Mouse (Mus musculus): Measurements from ENCODE around the gene Ldah. TPM values are rescaled to one million over a fixed set of nuclear protein-coding genes. Genes with fewer than 3 reads are reported as not detected.

The Ldah gene
- polyA plus RNA-seq, 1 experiment from 2014 or later, result 67.0 TPM

- DNase-seq (ENCODE audit: low spot score) (no peak), ATAC-seq (ENCODE audit: low FRiP score) (peak; percentile 47; the same call in 1 of the 2 replicates)
- Histone ChIP-seq H3K9ac (peak within 1 kb of the TSS; percentile 31; the same call in 1 of the 2 replicates), H3K27ac (no peak within 1 kb of the TSS), H3K36me3 (replicated peaks; ENCODE audit: control insufficient read depth, insufficient read depth) (no peaks in the 10 kb centered on the region), H3K27me3 (ENCODE audit: control insufficient read depth, insufficient read depth, low read length) (peaks cover 92% of the 10 kb centered on the region), H3K4me2 (replicated peaks) (peak within 1 kb of the TSS; percentile 78), H3K4me3 (replicated peaks; ENCODE audit: low read length) (peak within 1 kb of the TSS; percentile 42), H3K4me1 (replicated peaks; ENCODE audit: control insufficient read depth, insufficient read depth, low read length) (peaks cover 16% of the 10 kb centered on the region), H3K9me3 (ENCODE audit: control insufficient read depth, low read length) (no peaks in the 10 kb centered on the region)
- under 1% methylated on average over 51 of the region's 53 CpGs for WGBS
Measured at GRCm38 (mm10) chr12:8301841-8302431, 94.0 kb downstream of the Ldah start, which contains the start of gene Gdf7. TSS of gene Gdf7 (minus strand) at chr12:8301954.

- no peaks in the 10 kb centered on the region for H3K36me3 ChIP-seq (replicated peaks; ENCODE audit: control insufficient read depth, insufficient read depth)
- H3K27ac ChIP-seq, result no peak overlapping the region
- ATAC-seq (ENCODE audit: low FRiP score) (no peak), DNase-seq (ENCODE audit: low spot score) (no peak)
- H3K27me3 ChIP-seq (ENCODE audit: control insufficient read depth, insufficient read depth, low read length), result peaks cover 59% of the 10 kb centered on the region
- no peak overlapping the region for H3K4me2 ChIP-seq (replicated peaks)
- H3K9ac ChIP-seq, result no peak overlapping the region
- no peak overlapping the region for H3K4me3 ChIP-seq (replicated peaks; ENCODE audit: low read length)
- H3K9me3 ChIP-seq (ENCODE audit: control insufficient read depth, low read length), result no peaks in the 10 kb centered on the region
- 35% methylated on average over 2 of the region's 2 CpGs for WGBS
- H3K4me1 ChIP-seq (replicated peaks; ENCODE audit: control insufficient read depth, insufficient read depth, low read length), result peaks cover 10% of the 10 kb centered on the region; the same call in 1 of the 2 replicates
Measured at GRCm38 (mm10) chr12:8305258-8305657, 97.4 kb downstream of the Ldah start.

- ATAC-seq (ENCODE audit: low FRiP score), result peak; percentile 44; the same call in 1 of the 2 replicates
- no peak overlapping the region for H3K27ac ChIP-seq
- H3K4me1 ChIP-seq (replicated peaks; ENCODE audit: control insufficient read depth, insufficient read depth, low read length), result peaks cover 7% of the 10 kb centered on the region; the same call in 1 of the 2 replicates
- peaks cover 52% of the 10 kb centered on the region for H3K27me3 ChIP-seq (ENCODE audit: control insufficient read depth, insufficient read depth, low read length)
- WGBS, result 1% methylated on average over 5 of the region's 5 CpGs
- no peaks in the 10 kb centered on the region for H3K9me3 ChIP-seq (ENCODE audit: control insufficient read depth, low read length)
- H3K36me3 ChIP-seq (replicated peaks; ENCODE audit: control insufficient read depth, insufficient read depth), result no peaks in the 10 kb centered on the region
- no peak overlapping the region for H3K4me3 ChIP-seq (replicated peaks; ENCODE audit: low read length)
- no peak overlapping the region for H3K4me2 ChIP-seq (replicated peaks)
- no peak overlapping the region for H3K9ac ChIP-seq
- peak; percentile 88 for DNase-seq (ENCODE audit: low spot score)
Measured at GRCm38 (mm10) chr12:8306432-8306831, 98.5 kb downstream of the Ldah start.

- Histone ChIP-seq H3K27me3 (ENCODE audit: control insufficient read depth, insufficient read depth, low read length) (peaks cover 51% of the 10 kb centered on the region), H3K9ac (no peak overlapping the region), H3K4me3 (replicated peaks; ENCODE audit: low read length) (no peak overlapping the region), H3K4me2 (replicated peaks) (no peak overlapping the region), H3K27ac (no peak overlapping the region), H3K9me3 (ENCODE audit: control insufficient read depth, low read length) (no peaks in the 10 kb centered on the region), H3K36me3 (replicated peaks; ENCODE audit: control insufficient read depth, insufficient read depth) (no peaks in the 10 kb centered on the region), H3K4me1 (replicated peaks; ENCODE audit: control insufficient read depth, insufficient read depth, low read length) (0 out of 2 replicates have a peak, but pooled peaks cover 3% of the 10 kb centered on the region)
- no peak for ATAC-seq (ENCODE audit: low FRiP score)
- no peak for DNase-seq (ENCODE audit: low spot score)
- 71% methylated on average over 1 of the region's 1 CpGs for WGBS
Measured at GRCm38 (mm10) chr12:8306910-8307309, 99.0 kb downstream of the Ldah start.

DNA sequence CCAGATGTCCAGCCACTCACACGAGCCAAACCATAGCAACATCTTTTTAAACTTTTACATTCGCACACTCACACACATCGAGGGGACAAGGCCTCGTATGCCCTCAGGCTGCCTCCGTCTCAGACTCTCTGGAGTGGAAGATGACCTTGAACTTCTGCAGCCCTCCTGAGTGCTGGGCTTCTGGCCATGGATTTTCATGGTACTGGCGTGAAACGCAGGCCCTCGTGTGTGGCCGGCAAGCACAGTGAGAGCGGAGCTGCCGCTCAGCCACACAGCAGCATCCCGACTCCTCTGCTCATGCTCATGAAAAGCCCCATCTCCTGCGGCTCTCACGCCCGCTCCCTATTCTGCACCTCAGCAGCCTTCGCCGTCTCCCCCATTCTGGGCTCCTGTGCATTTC lies 103.1 kb downstream of the Ldah start:
- no peak overlapping the region for H3K9ac ChIP-seq
- 0 out of 2 replicates have a peak overlapping the region, but pooled peaks have one; percentile 10 for H3K4me2 ChIP-seq (replicated peaks)
- H3K36me3 ChIP-seq (replicated peaks; ENCODE audit: control insufficient read depth, insufficient read depth), result no peaks in the 10 kb centered on the region
- no peak overlapping the region for H3K27ac ChIP-seq
- peaks cover 16% of the 10 kb centered on the region for H3K27me3 ChIP-seq (ENCODE audit: control insufficient read depth, insufficient read depth, low read length)
- H3K4me1 ChIP-seq (replicated peaks; ENCODE audit: control insufficient read depth, insufficient read depth, low read length), result peaks cover 15% of the 10 kb centered on the region
- H3K4me3 ChIP-seq (replicated peaks; ENCODE audit: low read length), result no peak overlapping the region
- ATAC-seq (ENCODE audit: low FRiP score), result no peak
- H3K9me3 ChIP-seq (ENCODE audit: control insufficient read depth, low read length), result no peaks in the 10 kb centered on the region
- DNase-seq (ENCODE audit: low spot score), result no peak
- 37% methylated on average over 17 of the region's 17 CpGs for WGBS

- WGBS, result 95% methylated on average over 4 of the region's 4 CpGs
- no peaks in the 10 kb centered on the region for H3K36me3 ChIP-seq (replicated peaks; ENCODE audit: control insufficient read depth, insufficient read depth)
- DNase-seq (ENCODE audit: low spot score), result no peak
- H3K9me3 ChIP-seq (ENCODE audit: control insufficient read depth, low read length), result no peaks in the 10 kb centered on the region
- H3K27ac ChIP-seq, result no peak overlapping the region
- H3K4me2 ChIP-seq (replicated peaks), result no peak overlapping the region
- no peak for ATAC-seq (ENCODE audit: low FRiP score)
- no peak overlapping the region for H3K9ac ChIP-seq
- peaks cover 12% of the 10 kb centered on the region for H3K27me3 ChIP-seq (ENCODE audit: control insufficient read depth, insufficient read depth, low read length)
- H3K4me1 ChIP-seq (replicated peaks; ENCODE audit: control insufficient read depth, insufficient read depth, low read length), result peaks cover 15% of the 10 kb centered on the region
- no peak overlapping the region for H3K4me3 ChIP-seq (replicated peaks; ENCODE audit: low read length)
Measured at GRCm38 (mm10) chr12:8312266-8312665, 104.4 kb downstream of the Ldah start.

DNA sequence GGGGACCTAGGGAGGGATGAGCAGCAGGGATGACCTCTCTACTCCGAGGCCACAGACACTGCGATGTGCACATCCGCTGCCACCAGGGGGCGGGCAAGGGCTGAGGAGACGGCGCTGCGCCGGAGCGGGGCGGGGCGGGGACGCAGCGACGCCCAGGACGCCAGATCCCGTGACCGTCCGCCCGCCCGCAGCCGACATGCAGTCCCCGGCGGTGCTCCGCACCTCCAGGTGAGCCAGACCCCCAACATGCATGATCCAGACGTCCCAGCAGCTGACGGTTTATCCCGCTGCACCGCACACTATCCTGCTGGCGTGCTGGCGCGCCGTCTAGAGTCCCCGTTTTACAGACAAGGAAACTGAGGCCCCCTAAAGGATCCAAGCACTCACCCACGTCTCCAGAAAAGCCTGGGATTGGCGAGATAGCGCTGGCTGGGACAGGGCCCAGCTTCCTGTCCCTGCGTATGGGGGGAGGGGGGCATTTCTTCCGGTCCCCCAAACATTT lies 105.4 kb downstream of the Ldah start, which contains the start of gene Hs1bp3:
TSS of gene Hs1bp3 (plus strand) at position 163 of the 502 bp plus-strand sequence.
- WGBS, result under 1% methylated on average over 38 of the region's 38 CpGs
- H3K27me3 ChIP-seq (ENCODE audit: control insufficient read depth, insufficient read depth, low read length), result peaks cover 12% of the 10 kb centered on the region
- DNase-seq (ENCODE audit: low spot score), result peak; percentile 91
- H3K36me3 ChIP-seq (replicated peaks; ENCODE audit: control insufficient read depth, insufficient read depth), result peaks cover 2% of the 10 kb centered on the region; the same call in 1 of the 2 replicates
- H3K9me3 ChIP-seq (ENCODE audit: control insufficient read depth, low read length), result no peaks in the 10 kb centered on the region
- peak; percentile 91 for ATAC-seq (ENCODE audit: low FRiP score)
- peak within 1 kb of the TSS; percentile 65 for H3K4me3 ChIP-seq (replicated peaks; ENCODE audit: low read length)
- peak within 1 kb of the TSS; percentile 82 for H3K9ac ChIP-seq
- H3K4me2 ChIP-seq (replicated peaks), result peak within 1 kb of the TSS; percentile 89
- H3K27ac ChIP-seq, result no peak within 1 kb of the TSS
- peaks cover 15% of the 10 kb centered on the region for H3K4me1 ChIP-seq (replicated peaks; ENCODE audit: control insufficient read depth, insufficient read depth, low read length)

DNA sequence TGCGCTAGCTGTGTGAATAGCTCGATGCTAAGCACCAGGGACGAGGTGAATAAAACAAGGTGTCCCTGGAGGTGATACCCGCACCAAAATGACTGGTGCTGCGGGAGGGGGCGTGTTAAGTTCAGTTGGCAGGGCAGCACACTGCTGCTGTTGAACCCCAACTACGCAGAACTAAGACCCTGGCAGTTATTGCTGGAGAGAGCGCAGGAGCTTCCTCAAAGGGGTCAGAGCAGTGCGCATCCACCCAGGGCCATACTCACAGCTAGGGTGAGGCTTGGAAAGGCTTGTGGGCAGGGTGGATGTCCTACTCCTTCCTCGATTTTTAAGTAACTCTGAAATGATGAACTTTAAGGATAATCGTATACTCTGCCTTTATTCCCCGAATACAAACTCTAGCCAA lies 105.9 kb downstream of the Ldah start:
- Histone ChIP-seq H3K9me3 (ENCODE audit: control insufficient read depth, low read length) (no peaks in the 10 kb centered on the region), H3K9ac (peak overlapping the region; percentile 82), H3K36me3 (replicated peaks; ENCODE audit: control insufficient read depth, insufficient read depth) (peaks cover 7% of the 10 kb centered on the region; the same call in 1 of the 2 replicates), H3K4me3 (replicated peaks; ENCODE audit: low read length) (peak overlapping the region; percentile 65), H3K27me3 (ENCODE audit: control insufficient read depth, insufficient read depth, low read length) (peaks cover 12% of the 10 kb centered on the region), H3K4me2 (replicated peaks) (peak overlapping the region; percentile 89), H3K27ac (no peak overlapping the region), H3K4me1 (replicated peaks; ENCODE audit: control insufficient read depth, insufficient read depth, low read length) (peaks cover 15% of the 10 kb centered on the region)
- WGBS, result 22% methylated on average over 12 of the region's 12 CpGs
- no peak for DNase-seq (ENCODE audit: low spot score)
- no peak for ATAC-seq (ENCODE audit: low FRiP score)

DNA sequence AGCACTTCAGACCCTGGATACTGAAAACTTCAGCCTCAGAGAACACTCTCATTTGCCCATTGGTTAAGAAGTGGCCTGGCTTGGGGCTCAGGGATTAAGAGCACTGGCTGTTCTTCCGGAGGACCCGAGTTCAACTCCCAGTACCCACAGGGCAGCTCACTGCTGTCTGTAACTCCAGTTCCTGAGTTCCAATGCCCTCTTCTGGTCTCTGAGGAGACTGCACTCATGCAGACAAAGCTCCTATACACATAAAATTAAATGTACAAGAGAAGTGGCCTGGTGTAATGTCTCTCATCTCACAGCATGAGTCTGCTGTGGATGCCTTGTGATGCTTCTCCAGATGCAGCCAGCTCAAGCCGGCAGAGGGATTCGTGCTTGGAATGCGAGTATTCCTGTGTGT lies 108.6 kb downstream of the Ldah start:
- Histone ChIP-seq H3K27ac (no peak overlapping the region), H3K9me3 (ENCODE audit: control insufficient read depth, low read length) (no peaks in the 10 kb centered on the region), H3K9ac (no peak overlapping the region), H3K27me3 (ENCODE audit: control insufficient read depth, insufficient read depth, low read length) (peaks cover 6% of the 10 kb centered on the region; the same call in 1 of the 2 replicates), H3K4me2 (replicated peaks) (no peak overlapping the region), H3K4me1 (replicated peaks; ENCODE audit: control insufficient read depth, insufficient read depth, low read length) (peaks cover 15% of the 10 kb centered on the region), H3K4me3 (replicated peaks; ENCODE audit: low read length) (no peak overlapping the region), H3K36me3 (replicated peaks; ENCODE audit: control insufficient read depth, insufficient read depth) (peaks cover 19% of the 10 kb centered on the region)
- no peak for DNase-seq (ENCODE audit: low spot score)
- WGBS, result 85% methylated on average over 5 of the region's 5 CpGs
- no peak for ATAC-seq (ENCODE audit: low FRiP score)

Measured in hindbrain, embryonic 14.5 days (tissue).